Mouse (Mus musculus): Measurements from ENCODE around the gene Nploc4. TPM values are rescaled to one million over a fixed set of nuclear protein-coding genes. Genes with fewer than 3 reads are reported as not detected.

The Nploc4 gene
- polyA plus RNA-seq, 1 experiment from 2014 or later: 49.6 TPM

DNA sequence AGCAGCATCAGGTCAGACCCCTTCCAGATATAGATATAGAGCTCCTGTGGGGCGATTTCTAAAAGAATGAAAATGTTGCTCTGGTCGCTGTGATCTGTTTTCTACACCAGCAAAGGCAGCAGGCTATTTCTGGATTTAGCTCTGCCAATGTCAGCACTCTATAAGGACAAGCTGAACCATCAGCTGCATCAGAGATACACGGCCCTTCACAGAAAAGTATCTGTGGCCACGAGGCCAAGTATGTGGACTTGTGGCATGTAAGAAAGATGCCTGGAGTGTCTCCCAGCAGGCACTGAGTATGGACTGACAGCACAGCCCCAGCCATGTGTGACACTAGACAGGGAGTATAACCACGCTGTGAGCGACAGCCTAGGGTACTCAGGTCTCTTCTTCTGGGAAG, 50.9 kb downstream of the Nploc4 start:
- no peak for DNase-seq (ENCODE audit: low spot score)
- Histone ChIP-seq H3K9me3 (no peaks in the 10 kb centered on the region), H3K27ac (peak overlapping the region; percentile 87), H3K4me1 (peaks cover 26% of the 10 kb centered on the region), H3K36me3 (peaks cover 72% of the 10 kb centered on the region), H3K27me3 (ENCODE audit: insufficient read depth, poor library complexity, severe bottlenecking) (no peaks in the 10 kb centered on the region), H3K4me3 (no peak overlapping the region)
- WGBS: 62% methylated on average over 6 of the region's 6 CpGs

DNA sequence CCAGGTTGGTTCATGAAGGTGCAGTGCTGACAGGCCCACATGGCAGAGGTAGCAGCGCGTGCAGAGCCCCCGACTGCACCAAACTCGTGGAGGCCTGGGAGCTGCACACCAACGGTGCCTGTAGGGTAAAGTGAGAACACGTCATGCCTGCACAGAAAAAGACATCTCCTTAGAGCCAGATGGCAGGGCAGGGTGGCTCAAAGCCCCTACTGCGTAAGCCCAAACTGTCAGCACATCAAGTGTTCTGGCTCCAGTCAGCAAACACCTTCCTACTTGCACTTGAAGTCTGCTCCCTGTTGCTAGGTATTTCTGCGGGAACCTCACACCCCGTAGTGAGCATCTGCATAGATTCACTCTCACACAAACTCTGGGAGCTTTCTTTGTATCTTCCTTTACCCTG, 55.0 kb downstream of the Nploc4 start:
- Histone ChIP-seq H3K4me1 (peaks cover 51% of the 10 kb centered on the region), H3K27me3 (ENCODE audit: insufficient read depth, poor library complexity, severe bottlenecking) (no peaks in the 10 kb centered on the region), H3K4me3 (no peak overlapping the region), H3K36me3 (peaks cover 73% of the 10 kb centered on the region), H3K27ac (peak overlapping the region; percentile 85), H3K9me3 (no peaks in the 10 kb centered on the region)
- DNase-seq (ENCODE audit: low spot score): peak; percentile 86
- WGBS: 62% methylated on average over 9 of the region's 9 CpGs

- no peak overlapping the region for H3K4me3 ChIP-seq
- H3K4me1 ChIP-seq: peaks cover 54% of the 10 kb centered on the region
- DNase-seq (ENCODE audit: low spot score): no peak
- WGBS: 93% methylated on average over 4 of the region's 4 CpGs
- H3K36me3 ChIP-seq: peaks cover 76% of the 10 kb centered on the region
- no peaks in the 10 kb centered on the region for H3K9me3 ChIP-seq
- H3K27me3 ChIP-seq (ENCODE audit: insufficient read depth, poor library complexity, severe bottlenecking): no peaks in the 10 kb centered on the region
- peak overlapping the region; percentile 85; the same call in 1 of the 2 replicates for H3K27ac ChIP-seq
Observed at GRCm38 (mm10) chr11:120381157-120381556, 56.4 kb downstream of the Nploc4 start.

DNA sequence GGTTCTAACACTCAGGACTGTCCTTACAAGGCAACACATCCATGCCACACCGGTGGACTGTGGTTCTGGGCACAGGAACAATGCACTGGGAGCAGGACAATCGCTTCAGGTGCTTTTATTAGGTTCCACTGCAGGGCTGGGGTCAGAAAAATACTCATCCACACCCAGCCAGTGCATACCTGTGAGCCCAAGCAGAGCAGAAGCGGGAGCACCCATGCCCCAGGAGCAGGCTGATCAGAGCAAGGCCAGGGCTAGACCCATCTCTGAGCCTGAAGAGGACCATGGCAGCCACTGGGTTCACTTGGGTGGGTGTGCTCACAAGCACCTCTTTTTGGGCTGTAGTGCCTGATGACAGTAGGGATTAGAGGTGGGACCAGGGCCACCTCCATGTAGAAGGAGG, 57.2 kb downstream of the Nploc4 start:
- DNase-seq (ENCODE audit: low spot score): no peak
- Histone ChIP-seq H3K9me3 (no peaks in the 10 kb centered on the region), H3K27ac (0 out of 2 replicates have a peak overlapping the region, but pooled peaks have one; percentile 44), H3K27me3 (ENCODE audit: insufficient read depth, poor library complexity, severe bottlenecking) (no peaks in the 10 kb centered on the region), H3K36me3 (peaks cover 77% of the 10 kb centered on the region), H3K4me1 (peaks cover 49% of the 10 kb centered on the region), H3K4me3 (no peak overlapping the region)
- 89% methylated on average over 3 of the region's 3 CpGs for WGBS

- Histone ChIP-seq H3K27me3 (ENCODE audit: insufficient read depth, poor library complexity, severe bottlenecking) (no peaks in the 10 kb centered on the region), H3K9me3 (no peaks in the 10 kb centered on the region), H3K27ac (peak within 1 kb of the TSS; percentile 84), H3K36me3 (peaks cover 77% of the 10 kb centered on the region), H3K4me3 (peak within 1 kb of the TSS; percentile 90), H3K4me1 (peaks cover 45% of the 10 kb centered on the region)
- DNase-seq (ENCODE audit: low spot score): peak; percentile 93
- WGBS: 9% methylated on average over 54 of the region's 54 CpGs
Observed at GRCm38 (mm10) chr11:120378611-120379540, 58.6 kb downstream of the Nploc4 start, which contains the start of gene Faap100. Faap100 (minus strand) TSS chr11:120378764.

GRCm38 (mm10) chr11:120378031-120378610, 59.4 kb downstream of the Nploc4 start:
- Histone ChIP-seq H3K36me3 (peaks cover 77% of the 10 kb centered on the region), H3K27ac (peak overlapping the region; percentile 84), H3K27me3 (ENCODE audit: insufficient read depth, poor library complexity, severe bottlenecking) (no peaks in the 10 kb centered on the region), H3K4me3 (peak overlapping the region; percentile 90), H3K4me1 (peaks cover 44% of the 10 kb centered on the region), H3K9me3 (no peaks in the 10 kb centered on the region)
- no peak for DNase-seq (ENCODE audit: low spot score)
- 4% methylated on average over 40 of the region's 40 CpGs for WGBS

GRCm38 (mm10) chr11:120377337-120377736, 60.2 kb downstream of the Nploc4 start:
- Histone ChIP-seq H3K4me3 (peak overlapping the region; percentile 90), H3K36me3 (peaks cover 77% of the 10 kb centered on the region), H3K27me3 (ENCODE audit: insufficient read depth, poor library complexity, severe bottlenecking) (no peaks in the 10 kb centered on the region), H3K27ac (no peak overlapping the region), H3K4me1 (peaks cover 45% of the 10 kb centered on the region), H3K9me3 (no peaks in the 10 kb centered on the region)
- WGBS: 73% methylated on average over 10 of the region's 10 CpGs
- DNase-seq (ENCODE audit: low spot score): no peak

GRCm38 (mm10) chr11:120376302-120377160, 61.0 kb downstream of the Nploc4 start:
- Histone ChIP-seq H3K36me3 (peaks cover 77% of the 10 kb centered on the region), H3K4me1 (peaks cover 37% of the 10 kb centered on the region), H3K27ac (no peak overlapping the region), H3K9me3 (no peaks in the 10 kb centered on the region), H3K27me3 (ENCODE audit: insufficient read depth, poor library complexity, severe bottlenecking) (no peaks in the 10 kb centered on the region), H3K4me3 (peak overlapping the region; percentile 90; the same call in 1 of the 2 replicates)
- no peak for DNase-seq (ENCODE audit: low spot score)
- 86% methylated on average over 17 of the region's 17 CpGs for WGBS

- Histone ChIP-seq H3K4me3 (no peak overlapping the region), H3K9me3 (no peaks in the 10 kb centered on the region), H3K4me1 (peaks cover 31% of the 10 kb centered on the region), H3K36me3 (peaks cover 77% of the 10 kb centered on the region), H3K27ac (no peak overlapping the region), H3K27me3 (ENCODE audit: insufficient read depth, poor library complexity, severe bottlenecking) (no peaks in the 10 kb centered on the region)
- DNase-seq (ENCODE audit: low spot score): no peak
- WGBS: 90% methylated on average over 10 of the region's 10 CpGs
Observed at GRCm38 (mm10) chr11:120375324-120375723, 62.2 kb downstream of the Nploc4 start.

GRCm38 (mm10) chr11:120373820-120374586, 63.5 kb downstream of the Nploc4 start:
- Histone ChIP-seq H3K27me3 (ENCODE audit: insufficient read depth, poor library complexity, severe bottlenecking) (no peaks in the 10 kb centered on the region), H3K9me3 (no peaks in the 10 kb centered on the region), H3K4me3 (no peak overlapping the region), H3K4me1 (peaks cover 35% of the 10 kb centered on the region), H3K36me3 (peaks cover 85% of the 10 kb centered on the region), H3K27ac (no peak overlapping the region)
- DNase-seq (ENCODE audit: low spot score): no peak
- WGBS: 89% methylated on average over 23 of the region's 23 CpGs

DNA sequence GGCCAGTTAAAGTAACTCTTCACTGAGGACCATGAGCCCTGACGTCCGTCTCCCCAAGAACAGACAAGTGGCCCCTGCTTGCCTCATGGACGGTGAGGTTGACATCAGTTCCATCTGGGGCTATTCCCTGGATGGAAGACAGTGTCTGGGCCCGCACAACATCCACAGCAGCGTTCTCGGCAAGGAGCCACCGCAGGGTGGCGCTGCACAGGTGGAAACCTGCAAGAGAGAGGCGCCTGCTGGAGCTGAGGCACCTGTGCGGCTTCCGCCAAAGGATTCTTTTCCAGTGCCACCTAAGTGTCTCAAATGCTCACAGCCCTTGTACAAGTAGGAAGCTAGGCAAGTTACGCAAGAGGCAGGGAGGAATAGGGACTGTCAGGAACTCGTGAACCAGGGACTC, 64.5 kb downstream of the Nploc4 start:
- 63% methylated on average over 13 of the region's 13 CpGs for WGBS
- Histone ChIP-seq H3K36me3 (peaks cover 90% of the 10 kb centered on the region), H3K9me3 (no peaks in the 10 kb centered on the region), H3K4me3 (no peak overlapping the region), H3K27me3 (ENCODE audit: insufficient read depth, poor library complexity, severe bottlenecking) (no peaks in the 10 kb centered on the region), H3K4me1 (peaks cover 37% of the 10 kb centered on the region), H3K27ac (no peak overlapping the region)
- no peak for DNase-seq (ENCODE audit: low spot score)

- Histone ChIP-seq H3K36me3 (peaks cover 62% of the 10 kb centered on the region), H3K9me3 (no peaks in the 10 kb centered on the region), H3K27ac (peak overlapping the region; percentile 44; the same call in 1 of the 2 replicates), H3K4me1 (peaks cover 52% of the 10 kb centered on the region), H3K27me3 (ENCODE audit: insufficient read depth, poor library complexity, severe bottlenecking) (no peaks in the 10 kb centered on the region), H3K4me3 (no peak overlapping the region)
- DNase-seq (ENCODE audit: low spot score): no peak
- 47% methylated on average over 8 of the region's 8 CpGs for WGBS
Observed at GRCm38 (mm10) chr11:120369656-120370055, 67.9 kb downstream of the Nploc4 start.

Data from heart, embryonic 10.5 days (tissue).